Mouse (Mus musculus) hindbrain, embryonic 11.5 days (tissue): Measurements from ENCODE around the gene Zfp819. TPM values are rescaled to one million over a fixed set of nuclear protein-coding genes. Genes with fewer than 3 reads are reported as not detected.

ENCODE experiments used
- ATAC-seq: fragments of 200-750 bp; cut with Nextera tagmentation; 2 replicates; pipeline ENCODE4 v1.8.0; 2017; ENCODE audit warnings: mild to moderate bottlenecking, moderate TSS enrichment, moderate library complexity; ENCODE audit not compliant: low FRiP score
- DNase-seq: peaks from one replicate; pipeline ENCODE4 v3.0.0-alpha.2; 2015; ENCODE audit warnings: low spot score
- H3K27ac ChIP-seq: fragments of 300-500 bp; sonication (generic); 2 replicates; pipeline ENCODE4 v1.5.1; 2014; ENCODE audit warnings: mild to moderate bottlenecking, low read depth, low read length
- H3K27me3 ChIP-seq: fragments of 300-500 bp; sonication (generic); 2 replicates; pipeline ENCODE4 v1.6.1; 2014; ENCODE audit warnings: mild to moderate bottlenecking, low read length, moderate library complexity, mixed read lengths; ENCODE audit not compliant: control insufficient read depth, insufficient read depth
- H3K36me3 ChIP-seq: fragments of 300-500 bp; sonication (generic); 2 replicates; pipeline ENCODE4 v1.6.1; 2014; ENCODE audit warnings: mild to moderate bottlenecking, low read length, moderate library complexity, mixed read lengths; ENCODE audit not compliant: control insufficient read depth, insufficient read depth
- H3K4me1 ChIP-seq: fragments of 300-500 bp; sonication (generic); replicated peaks from 2 replicates; pipeline ENCODE4 v1.6.1; 2014; ENCODE audit warnings: low read length, mixed read lengths; ENCODE audit not compliant: control insufficient read depth, insufficient read depth
- H3K4me2 ChIP-seq: fragments of 300-500 bp; sonication (generic); replicated peaks from 2 replicates; pipeline ENCODE4 v1.6.1; 2014; ENCODE audit warnings: mild to moderate bottlenecking, low read depth, low read length
- H3K4me3 ChIP-seq: fragments of 300-500 bp; sonication (generic); 2 replicates; pipeline ENCODE4 v1.5.1; 2014; ENCODE audit warnings: low read depth, low read length
- H3K9ac ChIP-seq: fragments of 300-500 bp; sonication (generic); 2 replicates; pipeline ENCODE4 v1.6.1; 2014; ENCODE audit warnings: low read depth, low read length
- H3K9me3 ChIP-seq: fragments of 300-500 bp; sonication (generic); 2 replicates; pipeline ENCODE4 v1.6.1; 2016; ENCODE audit warnings: low read length; ENCODE audit not compliant: control insufficient read depth
- WGBS: fragments of 180-500 bp; shearing (Covaris S2); extraction: QIAGEN DNeasy Blood & Tissue Kit; methylation state at CpG from one replicate; pipeline ENCODE4 v1.1.7; 2014; 5-methylcytosine and 5-hydroxymethylcytosine counted together
- polyA plus RNA-seq: library from polyadenylated mRNA; unstranded; fragments of >200 nt; fragmentation: Nextera tagmentation; extraction: Ambion mirVana; gene quantifications from 2 replicates; pipeline ENCODE4 v1.2.1, GENCODE M21; 2014

Zfp819 gene
- polyA plus RNA-seq = 0.43 and 1.3 TPM in 2 replicates

DNA sequence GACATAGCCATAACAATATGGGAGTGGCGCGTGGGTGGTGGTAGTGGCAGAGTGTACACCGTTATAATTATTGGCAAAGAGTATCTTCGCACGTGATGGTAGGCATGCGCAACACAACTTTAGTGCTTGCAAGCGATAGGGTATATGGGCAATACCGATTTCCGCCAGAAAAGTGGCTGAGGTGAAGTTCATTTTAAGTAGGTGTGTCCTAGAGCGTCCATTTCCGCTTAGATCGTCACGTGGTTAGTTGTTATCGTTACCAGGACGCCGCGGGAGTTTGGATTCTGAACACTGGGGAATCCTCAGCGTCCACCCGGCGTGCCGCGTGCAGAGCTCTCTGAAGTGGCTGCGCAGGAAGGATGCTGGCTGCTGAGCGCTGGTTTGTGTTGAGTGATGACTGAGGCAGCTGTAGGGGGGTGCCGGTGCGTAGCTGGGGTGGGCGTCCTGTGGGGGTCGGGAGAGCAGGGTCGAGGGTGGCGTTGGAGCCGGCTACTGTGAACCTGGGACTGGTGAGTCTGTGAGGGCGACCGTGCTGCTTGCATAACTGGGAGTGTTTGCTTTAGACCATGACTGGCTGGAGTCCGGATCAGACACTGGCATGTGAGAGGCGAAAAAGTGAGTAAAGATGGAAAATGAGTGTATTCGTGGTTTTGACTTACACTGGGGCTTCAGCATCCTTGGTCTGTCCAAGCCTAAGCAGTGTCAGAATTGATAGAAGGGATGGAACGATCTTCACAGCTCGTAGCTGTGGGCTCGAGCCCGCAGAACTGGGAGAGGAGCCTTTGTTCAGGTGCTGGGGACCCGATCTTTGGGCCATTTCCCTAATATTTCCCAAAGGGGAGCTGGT, at the start of gene Zfp819:
Gene Zfp819, plus strand, starts transcription at position 274 of the 847 bp plus-strand sequence.
- no peak within 1 kb of the TSS for H3K27ac ChIP-seq
- 15% methylated on average over 41 of the region's 41 CpGs for WGBS

DNA sequence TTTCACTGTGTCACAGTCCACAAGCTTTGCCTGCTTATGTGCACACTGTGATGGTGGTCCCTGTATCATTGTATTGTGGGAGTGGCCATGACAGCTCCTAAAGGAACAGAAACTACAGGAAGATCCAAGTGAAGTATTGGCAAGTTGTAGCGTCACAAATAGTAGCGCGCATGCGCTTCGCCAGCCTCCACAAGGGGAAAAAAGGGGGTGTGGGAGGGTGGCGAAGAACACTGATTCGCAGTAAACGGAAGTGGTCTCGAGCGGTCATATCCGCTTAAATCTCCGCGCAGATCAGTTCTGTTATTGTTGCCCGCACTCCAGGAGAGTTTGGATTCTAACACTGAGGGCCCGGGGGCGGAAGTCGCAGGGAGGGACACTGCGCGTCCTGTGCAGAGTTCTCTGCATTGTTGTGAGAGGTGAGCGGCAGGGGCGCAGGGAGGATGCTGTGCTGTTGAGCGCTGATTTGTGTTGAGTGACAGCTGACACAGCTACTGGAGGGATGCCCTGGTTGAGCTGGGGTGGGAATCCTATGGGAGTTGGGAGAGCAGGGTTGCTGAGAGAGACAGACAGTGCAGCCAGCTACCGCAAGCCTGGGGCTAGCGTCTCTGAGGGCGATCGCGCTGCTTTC, 44.8 kb upstream of the Zfp819 start, which contains the start of gene Zfp658:
Gene Zfp658, plus strand, starts transcription at position 251 of the 628 bp plus-strand sequence.
- Histone ChIP-seq H3K27me3 (no peaks in the 10 kb centered on the region), H3K4me1 (peaks cover 4% of the 10 kb centered on the region), H3K9me3 (no peaks in the 10 kb centered on the region), H3K4me3 (peak within 1 kb of the TSS; percentile 75), H3K36me3 (no peaks in the 10 kb centered on the region), H3K9ac (peak within 1 kb of the TSS; percentile 76), H3K27ac (peak within 1 kb of the TSS; percentile 87), H3K4me2 (peak within 1 kb of the TSS; percentile 58)
- ATAC-seq (peak; percentile 93), DNase-seq (peak; percentile 94)
- WGBS = 0% methylated on average over 27 of the region's 27 CpGs

More for the DNA sequence above, at the start of gene Zfp819:
- DNase-seq (peak; percentile 81), ATAC-seq (peak; percentile 88)
- Histone ChIP-seq H3K4me3 (peak within 1 kb of the TSS; percentile 39), H3K4me2 (peak within 1 kb of the TSS; percentile 88), H3K36me3 (no peaks in the 10 kb centered on the region), H3K9ac (peak within 1 kb of the TSS; percentile 45), H3K4me1 (no peaks in the 10 kb centered on the region), H3K9me3 (no peaks in the 10 kb centered on the region), H3K27me3 (no peaks in the 10 kb centered on the region)

GRCm38 (mm10) chr7:43562651-43563070, 44.3 kb upstream of the Zfp819 start:
- peak; percentile 60 for ATAC-seq
- Histone ChIP-seq H3K27me3 (no peaks in the 10 kb centered on the region), H3K9me3 (no peaks in the 10 kb centered on the region), H3K4me1 (peaks cover 4% of the 10 kb centered on the region), H3K36me3 (no peaks in the 10 kb centered on the region), H3K4me2 (peak overlapping the region; percentile 58), H3K27ac (peak overlapping the region; percentile 87), H3K4me3 (peak overlapping the region; percentile 75), H3K9ac (peak overlapping the region; percentile 76)
- peak; percentile 60 for DNase-seq
- under 1% methylated on average over 10 of the region's 10 CpGs for WGBS

GRCm38 (mm10) chr7:43563300-43563699, 43.7 kb upstream of the Zfp819 start:
- no peak for ATAC-seq
- peaks cover 4% of the 10 kb centered on the region for H3K4me1 ChIP-seq
- peak overlapping the region; percentile 58 for H3K4me2 ChIP-seq
- WGBS = 69% methylated on average over 6 of the region's 6 CpGs
- H3K36me3 ChIP-seq = no peaks in the 10 kb centered on the region
- H3K9ac ChIP-seq = peak overlapping the region; percentile 76
- no peaks in the 10 kb centered on the region for H3K27me3 ChIP-seq
- peak overlapping the region; percentile 75 for H3K4me3 ChIP-seq
- no peaks in the 10 kb centered on the region for H3K9me3 ChIP-seq
- DNase-seq = no peak
- H3K27ac ChIP-seq = no peak overlapping the region

DNA sequence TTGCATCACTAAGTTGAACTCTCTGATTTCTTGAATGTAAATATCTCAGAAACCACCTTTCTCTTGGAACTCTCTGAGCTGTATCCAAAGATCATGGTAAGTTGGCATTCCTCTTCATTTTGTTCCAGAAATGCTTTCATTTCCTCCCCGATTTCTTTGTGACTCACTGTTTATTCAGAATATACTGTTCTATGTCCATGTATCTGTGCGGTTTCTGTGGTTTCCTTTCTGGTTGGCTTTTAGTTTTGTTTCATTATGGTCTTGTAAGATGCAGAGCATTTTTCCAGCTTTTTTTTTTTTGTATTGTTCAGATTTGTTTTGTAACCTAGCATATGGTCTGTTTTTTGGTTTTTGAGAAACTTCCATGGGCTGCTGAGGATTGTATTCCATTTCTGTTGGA, 35.8 kb upstream of the Zfp819 start:
- Histone ChIP-seq H3K27ac (no peak overlapping the region), H3K4me3 (no peak overlapping the region), H3K36me3 (peaks cover 7% of the 10 kb centered on the region; the same call in 1 of the 2 replicates), H3K4me2 (no peak overlapping the region), H3K9me3 (no peaks in the 10 kb centered on the region), H3K4me1 (no peaks in the 10 kb centered on the region), H3K9ac (no peak overlapping the region), H3K27me3 (no peaks in the 10 kb centered on the region)
- no peak for DNase-seq
- ATAC-seq = no peak
- whole genome bisulfite sequencing = 88% methylated on average over 2 of the region's 2 CpGs

DNA sequence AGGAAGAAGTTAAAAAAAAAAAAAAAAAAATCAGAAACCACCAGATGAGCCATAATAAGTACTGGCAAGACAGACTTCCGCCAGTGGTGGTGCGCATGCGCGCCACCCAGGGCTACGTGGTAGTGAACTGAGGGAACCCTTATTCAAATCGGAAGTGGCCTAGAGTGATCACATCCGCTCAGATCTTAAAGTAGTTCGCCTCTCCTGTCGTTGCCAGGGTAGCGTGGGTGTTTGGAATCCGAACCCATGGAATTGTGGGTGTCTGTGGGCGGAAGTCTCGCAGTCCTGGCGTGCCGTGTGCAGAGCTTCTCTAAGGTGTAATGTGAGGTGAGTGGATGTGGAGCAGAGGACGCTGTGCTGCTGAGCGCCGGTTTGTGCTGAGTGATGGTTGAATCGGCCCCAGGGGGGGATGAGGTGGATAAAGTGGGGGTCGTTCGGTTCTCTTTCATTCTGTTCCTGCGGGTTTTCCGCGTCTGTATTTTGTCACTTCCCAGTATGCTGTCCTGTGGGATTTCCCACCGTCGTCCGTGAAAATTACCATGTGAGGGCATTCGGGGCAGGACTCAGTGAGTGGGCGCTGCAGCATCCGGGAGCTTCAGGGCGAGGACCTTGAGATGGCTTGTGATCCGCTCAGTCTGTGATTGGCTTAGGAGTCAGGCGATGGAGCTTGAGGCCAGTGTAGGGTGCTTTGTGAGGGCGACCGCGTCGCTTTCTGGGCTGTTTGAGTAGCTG, 27.4 kb upstream of the Zfp819 start, which contains the start of gene Zfp719:
Gene Zfp719, plus strand, starts transcription at position 171 of the 732 bp plus-strand sequence.
- H3K4me2 ChIP-seq = peak within 1 kb of the TSS; percentile 64
- DNase-seq (peak; percentile 93), ATAC-seq (peak; percentile 95)
- no peaks in the 10 kb centered on the region for H3K27me3 ChIP-seq
- 0 out of 2 replicates have a peak, but pooled peaks cover 2% of the 10 kb centered on the region for H3K36me3 ChIP-seq
- under 1% methylated on average over 37 of the region's 37 CpGs for whole genome bisulfite sequencing
- H3K9ac ChIP-seq = peak within 1 kb of the TSS; percentile 68
- H3K4me1 ChIP-seq = peaks cover 4% of the 10 kb centered on the region; the same call in 1 of the 2 replicates
- H3K4me3 ChIP-seq = peak within 1 kb of the TSS; percentile 64
- no peaks in the 10 kb centered on the region for H3K9me3 ChIP-seq
- peak within 1 kb of the TSS; percentile 83 for H3K27ac ChIP-seq

DNA sequence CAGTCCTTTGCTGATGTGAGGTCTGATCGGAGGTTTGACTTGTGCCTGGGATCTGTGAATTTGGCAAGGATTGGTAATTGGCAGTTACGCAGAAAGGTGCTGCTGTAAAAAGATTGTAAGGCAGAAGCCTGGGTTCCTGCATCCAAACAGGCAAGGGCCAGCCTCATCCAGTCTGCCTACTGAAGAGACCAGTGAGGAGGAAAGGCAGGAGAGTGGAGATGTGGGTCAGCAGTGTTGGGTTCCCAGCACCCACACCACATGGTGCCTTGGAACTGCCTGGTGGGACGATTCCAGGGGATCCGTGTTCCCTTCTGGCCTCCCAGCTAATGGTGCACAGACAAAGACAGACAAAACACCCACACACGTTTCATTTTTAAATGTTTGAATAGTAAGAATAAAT, 26.4 kb upstream of the Zfp819 start:
- 78% methylated on average over 5 of the region's 5 CpGs for WGBS
- DNase-seq = no peak
- Histone ChIP-seq H3K4me1 (peaks cover 4% of the 10 kb centered on the region; the same call in 1 of the 2 replicates), H3K4me3 (peak overlapping the region; percentile 64), H3K9me3 (no peaks in the 10 kb centered on the region), H3K27ac (no peak overlapping the region; the same call in 1 of the 2 replicates), H3K9ac (peak overlapping the region; percentile 68), H3K4me2 (peak overlapping the region; percentile 64), H3K27me3 (no peaks in the 10 kb centered on the region), H3K36me3 (0 out of 2 replicates have a peak, but pooled peaks cover 3% of the 10 kb centered on the region)
- ATAC-seq = no peak

DNA sequence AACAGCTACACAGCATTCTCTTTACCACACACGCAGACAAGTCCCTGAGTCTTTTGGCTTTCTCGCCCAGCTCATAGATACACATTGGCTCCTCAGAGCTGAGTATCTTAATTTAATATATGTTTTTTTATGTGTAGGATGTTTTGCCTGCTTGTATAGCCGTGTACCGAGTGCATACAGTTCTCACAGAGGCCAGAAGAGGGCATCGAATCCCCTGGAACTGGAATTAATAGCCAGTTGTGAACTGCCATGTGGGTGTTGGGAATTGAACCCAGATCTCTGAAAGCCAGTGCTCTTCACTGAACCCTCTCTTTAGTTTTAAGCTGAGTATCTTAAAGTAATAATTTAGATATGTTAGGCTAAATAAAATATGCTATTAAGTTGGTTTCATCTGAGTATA, 22.2 kb upstream of the Zfp819 start:
- WGBS = 92% methylated on average over 5 of the region's 5 CpGs
- H3K27ac ChIP-seq = no peak overlapping the region
- H3K36me3 ChIP-seq = peaks cover 11% of the 10 kb centered on the region
- H3K4me1 ChIP-seq = peaks cover 4% of the 10 kb centered on the region; the same call in 1 of the 2 replicates
- ATAC-seq (no peak), DNase-seq (no peak)
- H3K27me3 ChIP-seq = no peaks in the 10 kb centered on the region
- H3K4me2 ChIP-seq = no peak overlapping the region
- H3K4me3 ChIP-seq = no peak overlapping the region
- H3K9ac ChIP-seq = no peak overlapping the region
- no peaks in the 10 kb centered on the region for H3K9me3 ChIP-seq
